Mouse (Mus musculus): ENCODE results near the gene Sh3pxd2a. TPM values are rescaled to one million over a fixed set of nuclear protein-coding genes. Genes with fewer than 3 reads are reported as not detected.
A peak's percentile ranks its signal among the peaks of the same experiment; 100 is the strongest.

Sh3pxd2a gene
- total and polyA plus RNA-seq, 2 experiments from 2014 or later = 3.4 to 47.2 TPM

- no peak overlapping the region for H3K4me2 ChIP-seq (ENCODE audit: low read depth, low read length)
- no peak overlapping the region for H3K4me3 ChIP-seq (ENCODE audit: low read depth, low read length)
- H3K36me3 ChIP-seq (replicated peaks; ENCODE audit: control insufficient read depth, insufficient read depth, low read length) = no peaks in the 10 kb centered on the region
- H3K27me3 ChIP-seq (ENCODE audit: control insufficient read depth, insufficient read depth, low read length) = no peaks in the 10 kb centered on the region
- 0 out of 2 replicates have a peak, but pooled peaks cover 3% of the 10 kb centered on the region for H3K9me3 ChIP-seq (replicated peaks; ENCODE audit: control insufficient read depth, low read length)
- peaks cover 7% of the 10 kb centered on the region; the same call in 1 of the 2 replicates for H3K4me1 ChIP-seq (ENCODE audit: control insufficient read depth, insufficient read depth)
- no peak for ATAC-seq (ENCODE audit: insufficient read depth, low read depth)
- no peak overlapping the region for H3K27ac ChIP-seq (ENCODE audit: low read depth)
- H3K9ac ChIP-seq (replicated peaks; ENCODE audit: low read depth, low read length) = no peak overlapping the region
- 63% methylated on average over 4 of the region's 4 CpGs for WGBS
- TF ChIP-seq EP300 (IDR thresholded peaks at IDR 0.05; ENCODE audit: low read depth) = no peak
- peak; percentile 34 for TF ChIP-seq CTCF (IDR thresholded peaks at IDR 0.05; ENCODE audit: low read depth)
- DNase-seq (ENCODE audit: low spot score) = no peak
Observed at GRCm38 (mm10) chr19:47488250-47488649, 24.0 kb upstream of the Sh3pxd2a start.

- no peaks in the 10 kb centered on the region for H3K36me3 ChIP-seq (replicated peaks; ENCODE audit: control insufficient read depth, insufficient read depth, low read length)
- no peak overlapping the region for H3K9ac ChIP-seq (replicated peaks; ENCODE audit: low read depth, low read length)
- TF ChIP-seq EP300 (IDR thresholded peaks at IDR 0.05; ENCODE audit: low read depth) = no peak
- no peak for TF ChIP-seq CTCF (IDR thresholded peaks at IDR 0.05; ENCODE audit: low read depth)
- WGBS = 86% methylated on average over 9 of the region's 9 CpGs
- ATAC-seq (ENCODE audit: insufficient read depth, low read depth) (no peak), DNase-seq (ENCODE audit: low spot score) (no peak)
- no peak overlapping the region for H3K27ac ChIP-seq (ENCODE audit: low read depth)
- no peak overlapping the region for H3K4me3 ChIP-seq (ENCODE audit: low read depth, low read length)
- H3K4me2 ChIP-seq (ENCODE audit: low read depth, low read length) = no peak overlapping the region
- peaks cover 7% of the 10 kb centered on the region; the same call in 1 of the 2 replicates for H3K4me1 ChIP-seq (ENCODE audit: control insufficient read depth, insufficient read depth)
- H3K27me3 ChIP-seq (ENCODE audit: control insufficient read depth, insufficient read depth, low read length) = no peaks in the 10 kb centered on the region
- 0 out of 2 replicates have a peak, but pooled peaks cover 3% of the 10 kb centered on the region for H3K9me3 ChIP-seq (replicated peaks; ENCODE audit: control insufficient read depth, low read length)
Observed at GRCm38 (mm10) chr19:47487572-47487971, 23.4 kb upstream of the Sh3pxd2a start.

GRCm38 (mm10) chr19:47485997-47486566 lies 21.9 kb upstream of the Sh3pxd2a start:
- Histone ChIP-seq H3K9ac (replicated peaks; ENCODE audit: low read depth, low read length) (peak overlapping the region; percentile 35; the same call in 1 of the 2 replicates), H3K27me3 (ENCODE audit: control insufficient read depth, insufficient read depth, low read length) (no peaks in the 10 kb centered on the region), H3K4me2 (ENCODE audit: low read depth, low read length) (peak overlapping the region; percentile 52), H3K4me3 (ENCODE audit: low read depth, low read length) (peak overlapping the region; percentile 13), H3K36me3 (replicated peaks; ENCODE audit: control insufficient read depth, insufficient read depth, low read length) (no peaks in the 10 kb centered on the region), H3K9me3 (replicated peaks; ENCODE audit: control insufficient read depth, low read length) (peaks cover 10% of the 10 kb centered on the region), H3K27ac (ENCODE audit: low read depth) (peak overlapping the region; percentile 91), H3K4me1 (ENCODE audit: control insufficient read depth, insufficient read depth) (peaks cover 7% of the 10 kb centered on the region; the same call in 1 of the 2 replicates)
- TF ChIP-seq CTCF (IDR thresholded peaks at IDR 0.05; ENCODE audit: low read depth) (no peak), EP300 (IDR thresholded peaks at IDR 0.05; ENCODE audit: low read depth) (no peak)
- 6% methylated on average over 9 of the region's 9 CpGs for WGBS
- ATAC-seq (ENCODE audit: insufficient read depth, low read depth) (peak; percentile 91), DNase-seq (ENCODE audit: low spot score) (peak; percentile 94)

- peaks cover 7% of the 10 kb centered on the region; the same call in 1 of the 2 replicates for H3K4me1 ChIP-seq (ENCODE audit: control insufficient read depth, insufficient read depth)
- no peak for DNase-seq (ENCODE audit: low spot score)
Observed at GRCm38 (mm10) chr19:47484110-47484509, 19.9 kb upstream of the Sh3pxd2a start.

GRCm38 (mm10) chr19:47483346-47483745 lies 19.1 kb upstream of the Sh3pxd2a start:
- Histone ChIP-seq H3K4me3 (ENCODE audit: low read depth, low read length) (no peak overlapping the region), H3K27ac (ENCODE audit: low read depth) (no peak overlapping the region), H3K36me3 (replicated peaks; ENCODE audit: control insufficient read depth, insufficient read depth, low read length) (no peaks in the 10 kb centered on the region), H3K9me3 (replicated peaks; ENCODE audit: control insufficient read depth, low read length) (peaks cover 7% of the 10 kb centered on the region), H3K9ac (replicated peaks; ENCODE audit: low read depth, low read length) (no peak overlapping the region), H3K4me2 (ENCODE audit: low read depth, low read length) (no peak overlapping the region), H3K27me3 (ENCODE audit: control insufficient read depth, insufficient read depth, low read length) (no peaks in the 10 kb centered on the region), H3K4me1 (ENCODE audit: control insufficient read depth, insufficient read depth) (peaks cover 7% of the 10 kb centered on the region; the same call in 1 of the 2 replicates)
- ATAC-seq (ENCODE audit: insufficient read depth, low read depth) (no peak), DNase-seq (ENCODE audit: low spot score) (no peak)
- 43% methylated on average over 3 of the region's 3 CpGs for WGBS
- TF ChIP-seq EP300 (IDR thresholded peaks at IDR 0.05; ENCODE audit: low read depth) = no peak
- no peak for TF ChIP-seq CTCF (IDR thresholded peaks at IDR 0.05; ENCODE audit: low read depth)

More at GRCm38 (mm10) chr19:47484110-47484509, 19.9 kb upstream of the Sh3pxd2a start:
- Histone ChIP-seq H3K4me2 (ENCODE audit: low read depth, low read length) (no peak overlapping the region), H3K36me3 (replicated peaks; ENCODE audit: control insufficient read depth, insufficient read depth, low read length) (no peaks in the 10 kb centered on the region), H3K27ac (ENCODE audit: low read depth) (peak overlapping the region; percentile 46; the same call in 1 of the 2 replicates), H3K9me3 (replicated peaks; ENCODE audit: control insufficient read depth, low read length) (peaks cover 7% of the 10 kb centered on the region), H3K27me3 (ENCODE audit: control insufficient read depth, insufficient read depth, low read length) (no peaks in the 10 kb centered on the region), H3K9ac (replicated peaks; ENCODE audit: low read depth, low read length) (no peak overlapping the region), H3K4me3 (ENCODE audit: low read depth, low read length) (no peak overlapping the region)
- 87% methylated on average over 3 of the region's 3 CpGs for WGBS
- TF ChIP-seq CTCF (IDR thresholded peaks at IDR 0.05; ENCODE audit: low read depth) (no peak), EP300 (IDR thresholded peaks at IDR 0.05; ENCODE audit: low read depth) (no peak)
- ATAC-seq (ENCODE audit: insufficient read depth, low read depth) = no peak

Data from heart, postnatal 0 days (tissue).